18 mouse cellular contexts compared by ENCODE assay signal in genomic region chr5:135522111-135522722, GRCm38 (mm10). TPM values are rescaled to one million over a fixed set of nuclear protein-coding genes. Genes with fewer than 3 reads are reported as not detected.
DNase-seq lines count a peak whose midpoint lies in the region; ATAC-seq and TF ChIP-seq lines count a peak whose summit lies in the region.
"Had no signal": no experiment of that assay in that cellular context is flagged by ENCODE, and none has a peak within 500 bp of the region (broad histone marks: within the 10 kb centered on the region; RNA-seq: fewer than 3 reads in every experiment).

No protein-coding gene starts in this region.

- 0 out of 2 replicates have a peak overlapping the region, but pooled peaks have one; percentile 11 for H3K4me2 ChIP-seq in heart, embryonic 16.5 days (ENCODE audit: low read depth, low read length)
- no peak overlapping the region for H3K4me2 ChIP-seq in midbrain, embryonic 13.5 days (replicated peaks)
- H3K4me2 ChIP-seq: hindbrain, embryonic 15.5 days had no signal

- H3K9me3 ChIP-seq in heart, embryonic 16.5 days (replicated peaks; ENCODE audit: control insufficient read depth, low read length) = 0 out of 2 replicates have a peak, but pooled peaks cover 3% of the 10 kb centered on the region
- no peaks in the 10 kb centered on the region; the same call in 1 of the 2 replicates for H3K9me3 ChIP-seq in midbrain, embryonic 13.5 days
- H3K9me3 ChIP-seq: hindbrain, embryonic 15.5 days had no signal

- no peak for TF ChIP-seq CTCF in left cerebral cortex, adult 2 months (IDR thresholded peaks at IDR 0.05)

- H3K4me3 ChIP-seq in heart, embryonic 16.5 days (ENCODE audit: low read length) = no peak overlapping the region
- H3K4me3 ChIP-seq in left cerebral cortex, adult 2 months = no peak overlapping the region
- no peak overlapping the region for H3K4me3 ChIP-seq in midbrain, embryonic 13.5 days (replicated peaks)
- H3K4me3 ChIP-seq: hindbrain, embryonic 15.5 days had no signal

- H3K36me3 ChIP-seq in heart, embryonic 16.5 days (ENCODE audit: control insufficient read depth, insufficient read depth) = no peaks in the 10 kb centered on the region
- no peaks in the 10 kb centered on the region for H3K36me3 ChIP-seq in midbrain, embryonic 13.5 days
- H3K36me3 ChIP-seq: hindbrain, embryonic 15.5 days had no signal

- ATAC-seq in heart, embryonic 16.5 days (replicated peaks; ENCODE audit: extremely low read depth, insufficient read depth, low FRiP score) = peak; percentile 11; the same call in 1 of the 2 replicates
- no peak for ATAC-seq in midbrain, embryonic 13.5 days

- H3K9ac ChIP-seq in heart, embryonic 16.5 days (ENCODE audit: low read length) = peak overlapping the region; percentile 17; the same call in 1 of the 2 replicates
- no peak overlapping the region for H3K9ac ChIP-seq in midbrain, embryonic 13.5 days (replicated peaks)
- H3K9ac ChIP-seq: hindbrain, embryonic 15.5 days had no signal

- intact Hi-C loops in left cerebral cortex, postnatal 36 days (cut with DNase I) = no loop called here
- intact Hi-C loops in left cerebral cortex, adult 2 months (cut with DNase I) = no loop called here

- H3K27me3 ChIP-seq in heart, embryonic 16.5 days (ENCODE audit: control insufficient read depth, insufficient read depth, low read length) = no peaks in the 10 kb centered on the region
- H3K27me3 ChIP-seq in midbrain, embryonic 13.5 days = no peaks in the 10 kb centered on the region
- H3K27me3 ChIP-seq: hindbrain, embryonic 15.5 days had no signal

- WGBS in heart, embryonic 16.5 days = 29% methylated on average over 9 of the region's 9 CpGs
- WGBS in midbrain, embryonic 13.5 days = 91% methylated on average over 9 of the region's 9 CpGs

- DNase-seq in urinary bladder, postnatal 14 days (ENCODE audit: low spot score) = peak; percentile 57
- DNase-seq in urinary bladder, postnatal 10 days (ENCODE audit: low spot score) = no peak
- DNase-seq in brain, adult 2 months (ENCODE audit: low read depth, low spot score) = peak; percentile 62
- DNase-seq in left cerebral cortex, postnatal 36 days (ENCODE audit: low spot score in 2 of 2) = no peak
- no peak for DNase-seq in left cerebral cortex, adult 2 months (ENCODE audit: extremely low spot score in 1 of 2, low spot score in 2 of 2)
- DNase-seq in spleen, postnatal 14 days (ENCODE audit: low spot score in 2 of 2) = no peak
- DNase-seq: layer of hippocampus, adult 9-11 months; liver; spleen, adult 18-20 months; thymus, postnatal 14 days had no signal

- H3K4me1 ChIP-seq in heart, embryonic 16.5 days (ENCODE audit: control insufficient read depth, insufficient read depth, low read length) = peaks cover 36% of the 10 kb centered on the region
- no peaks in the 10 kb centered on the region for H3K4me1 ChIP-seq in midbrain, embryonic 13.5 days (replicated peaks)

- peak overlapping the region; percentile 67 for H3K27ac ChIP-seq in heart, embryonic 16.5 days (ENCODE audit: low read length)
- no peak overlapping the region for H3K27ac ChIP-seq in left cerebral cortex, adult 2 months
- no peak overlapping the region for H3K27ac ChIP-seq in midbrain, embryonic 13.5 days
- H3K27ac ChIP-seq: hindbrain, embryonic 15.5 days had no signal

RNA-seq across cellular contexts. Expression of gene Hip1, which starts 22.7 kb away (rescaled TPM):
- polyA plus RNA-seq in heart, embryonic 16.5 days (2015; fragmentation: Nextera tagmentation; extraction: Ambion mirVana) = 20.3 and 23.5 TPM in 2 replicates
- total RNA-seq in left cerebral cortex, postnatal 36 days (2021) = 10 to 100 TPM; 44.6 to 61.3 TPM
- 10 to 100 TPM; 48.7 to 51.9 TPM for total RNA-seq in left cerebral cortex, adult 2 months (2021)
- 38.9 and 40.9 TPM in 2 replicates for polyA plus RNA-seq in midbrain, embryonic 13.5 days (2015; fragmentation: Nextera tagmentation; extraction: Ambion mirVana)

RNA-seq across cellular contexts. Expression of gene Ccl26, which starts 41.2 kb away (rescaled TPM):
- not detected in 2 replicates for polyA plus RNA-seq in heart, embryonic 16.5 days (2015; fragmentation: Nextera tagmentation; extraction: Ambion mirVana)
- total RNA-seq in left cerebral cortex, postnatal 36 days (2021) = not detected
- total RNA-seq in left cerebral cortex, adult 2 months (2021) = not detected
- polyA plus RNA-seq in midbrain, embryonic 13.5 days (2015; fragmentation: Nextera tagmentation; extraction: Ambion mirVana) = not detected in 2 replicates
- total RNA-seq: ES-E14; megakaryocyte-erythroid progenitor cell, adult 5-6 weeks had no signal
- polyA plus RNA-seq: brain, embryonic 14.5 days; cortical plate, adult 2 months; hindbrain, embryonic 15.5 days; neural tube, embryonic 14.5 days had no signal

RNA-seq across cellular contexts. Expression of gene Ccl24, which starts 50.6 kb away (rescaled TPM):
- 4.4 and 7.3 TPM in 2 replicates for polyA plus RNA-seq in heart, embryonic 16.5 days (2015; fragmentation: Nextera tagmentation; extraction: Ambion mirVana)
- total RNA-seq in left cerebral cortex, postnatal 36 days (2021) = under 1 TPM in 1 of 2 experiments, not detected in 1; 0.64 TPM
- under 1 TPM in 1 of 2 experiments, not detected in 1; 0.68 TPM for total RNA-seq in left cerebral cortex, adult 2 months (2021)
- 2.0 and 3.7 TPM in 2 replicates for polyA plus RNA-seq in midbrain, embryonic 13.5 days (2015; fragmentation: Nextera tagmentation; extraction: Ambion mirVana)
- total RNA-seq: ES-E14; megakaryocyte-erythroid progenitor cell, adult 5-6 weeks had no signal
- polyA plus RNA-seq: neural tube, embryonic 14.5 days had no signal

Comparison
In these comparisons a context has a peak if more than half of its experiments do, and no peak if none do; other contexts are left out.
1. DNase-seq: peak in urinary bladder, postnatal 14 days (single experiment) and brain, adult 2 months (single experiment); none in urinary bladder, postnatal 10 days (single experiment), left cerebral cortex, postnatal 36 days (0 of 2), left cerebral cortex, adult 2 months (0 of 2) and spleen, postnatal 14 days (0 of 2).